Mouse (Mus musculus) testis, adult 2 months (tissue): ENCODE results near the gene Maneal.

ENCODE experiments used
- CTCF ChIP-seq: fragments of 200-500 bp; IDR thresholded peaks from 2 replicates; pipeline ENCODE4 v1.5.1; 2012; ENCODE audit warnings: low read depth, mild to moderate bottlenecking, inconsistent platforms, low read length, moderate library complexity; ENCODE audit not compliant: control insufficient read depth, insufficient read depth, insufficient replicate concordance
- POLR2A ChIP-seq: fragments of 200-500 bp; IDR thresholded peaks from 2 replicates; pipeline ENCODE4 v1.6.1; 2012; ENCODE audit warnings: low read depth, mild to moderate bottlenecking, inconsistent platforms, low read length, moderate library complexity; ENCODE audit not compliant: control insufficient read depth

DNA sequence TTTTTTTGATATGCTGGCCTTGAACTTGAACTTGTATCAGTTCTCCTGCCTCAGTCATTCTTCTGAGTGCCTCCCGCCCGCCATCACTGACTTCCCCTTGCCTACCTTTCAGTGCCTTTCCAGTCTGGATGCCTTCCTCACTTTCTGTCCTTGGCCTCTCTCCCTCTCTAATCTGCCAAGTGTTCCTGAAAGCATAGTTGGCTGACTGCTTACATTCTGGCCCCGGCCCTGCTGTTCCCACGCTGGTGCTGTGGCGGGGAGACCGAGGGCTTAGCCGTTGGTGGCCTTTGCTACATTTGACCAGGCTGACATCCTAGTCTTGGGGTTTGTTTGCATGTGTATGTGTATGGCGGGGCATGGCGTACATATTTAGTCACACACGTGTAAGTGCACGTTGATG is 46.1 kb downstream of the Maneal start:
- no peak for TF ChIP-seq CTCF
- no peak for TF ChIP-seq POLR2A
